Mouse (Mus musculus): ENCODE results near the gene Usp28. TPM values are rescaled to one million over a fixed set of nuclear protein-coding genes. Genes with fewer than 3 reads are reported as not detected.
"Not testable (repeated sequence)": the region's sequence is repeated elsewhere in the genome, so short reads cannot be mapped to it uniquely, and the experiment has no call there.

The Usp28 gene
- total and polyA plus RNA-seq, 2 experiments: 6.1 to 8.2 TPM

- Histone ChIP-seq H3K36me3 (ENCODE audit: control insufficient read depth, insufficient read depth, low read length) (no peaks in the 10 kb centered on the region), H3K4me1 (ENCODE audit: control insufficient read depth, insufficient read depth, low read length) (no peaks in the 10 kb centered on the region), H3K4me3 (ENCODE audit: insufficient read depth, low read depth, low read length) (no peak overlapping the region), H3K27ac (replicated peaks; ENCODE audit: insufficient read depth, low read depth, low read length) (no peak overlapping the region), H3K79me2 (ENCODE audit: control insufficient read depth, insufficient read depth, low read length) (no peaks in the 10 kb centered on the region), H3K9ac (ENCODE audit: low read depth, low read length) (no peak overlapping the region), H3K27me3 (ENCODE audit: control insufficient read depth, insufficient read depth, low read length) (no peaks in the 10 kb centered on the region)
- WGBS: 32% methylated on average over 3 of the region's 3 CpGs
- no peak for DNase-seq (ENCODE audit: extremely low read depth, low read depth, low spot score)
- TF ChIP-seq CTCF (IDR thresholded peaks at IDR 0.05; ENCODE audit: low read depth, low read length): peak; percentile 62; the same call in 1 of the 2 replicates
- TF ChIP-seq POLR2A (IDR thresholded peaks at IDR 0.05; ENCODE audit: extremely low read depth, insufficient read depth, low read length): no peak
Observed at GRCm38 (mm10) chr9:48972494-48972893, 12.7 kb upstream of the Usp28 start.

- TF ChIP-seq POLR2A (IDR thresholded peaks at IDR 0.05; ENCODE audit: extremely low read depth, insufficient read depth, low read length): no peak
- TF ChIP-seq CTCF (IDR thresholded peaks at IDR 0.05; ENCODE audit: low read depth, low read length): no peak
- Histone ChIP-seq H3K79me2 (ENCODE audit: control insufficient read depth, insufficient read depth, low read length) (no peaks in the 10 kb centered on the region), H3K4me3 (ENCODE audit: insufficient read depth, low read depth, low read length) (no peak overlapping the region), H3K27me3 (ENCODE audit: control insufficient read depth, insufficient read depth, low read length) (no peaks in the 10 kb centered on the region), H3K9ac (ENCODE audit: low read depth, low read length) (no peak overlapping the region), H3K27ac (replicated peaks; ENCODE audit: insufficient read depth, low read depth, low read length) (no peak overlapping the region), H3K36me3 (ENCODE audit: control insufficient read depth, insufficient read depth, low read length) (no peaks in the 10 kb centered on the region), H3K4me1 (ENCODE audit: control insufficient read depth, insufficient read depth, low read length) (no peaks in the 10 kb centered on the region)
- no peak for DNase-seq (ENCODE audit: extremely low read depth, low read depth, low spot score)
- WGBS: 56% methylated on average over 6 of the region's 6 CpGs
Observed at GRCm38 (mm10) chr9:48976661-48977355, 8.4 kb upstream of the Usp28 start.

- H3K4me1 ChIP-seq (ENCODE audit: control insufficient read depth, insufficient read depth, low read length): no peaks in the 10 kb centered on the region
- H3K9ac ChIP-seq (ENCODE audit: low read depth, low read length): no peak overlapping the region
- no peaks in the 10 kb centered on the region for H3K79me2 ChIP-seq (ENCODE audit: control insufficient read depth, insufficient read depth, low read length)
- H3K27me3 ChIP-seq (ENCODE audit: control insufficient read depth, insufficient read depth, low read length): no peaks in the 10 kb centered on the region
- H3K27ac ChIP-seq (replicated peaks; ENCODE audit: insufficient read depth, low read depth, low read length): no peak overlapping the region
- DNase-seq (ENCODE audit: extremely low read depth, low read depth, low spot score): no peak
- no peak for TF ChIP-seq POLR2A (IDR thresholded peaks at IDR 0.05; ENCODE audit: extremely low read depth, insufficient read depth, low read length)
- TF ChIP-seq CTCF (IDR thresholded peaks at IDR 0.05; ENCODE audit: low read depth, low read length): no peak
- H3K4me3 ChIP-seq (ENCODE audit: insufficient read depth, low read depth, low read length): no peak overlapping the region
- 74% methylated on average over 5 of the region's 5 CpGs for WGBS
- no peaks in the 10 kb centered on the region for H3K36me3 ChIP-seq (ENCODE audit: control insufficient read depth, insufficient read depth, low read length)
Observed at GRCm38 (mm10) chr9:48980371-48980770, 4.8 kb upstream of the Usp28 start.

GRCm38 (mm10) chr9:48980781-48981180 lies 4.4 kb upstream of the Usp28 start:
- Histone ChIP-seq H3K9ac (ENCODE audit: low read depth, low read length) (no peak overlapping the region), H3K4me3 (ENCODE audit: insufficient read depth, low read depth, low read length) (no peak overlapping the region), H3K79me2 (ENCODE audit: control insufficient read depth, insufficient read depth, low read length) (no peaks in the 10 kb centered on the region), H3K27ac (replicated peaks; ENCODE audit: insufficient read depth, low read depth, low read length) (no peak overlapping the region), H3K4me1 (ENCODE audit: control insufficient read depth, insufficient read depth, low read length) (no peaks in the 10 kb centered on the region), H3K36me3 (ENCODE audit: control insufficient read depth, insufficient read depth, low read length) (no peaks in the 10 kb centered on the region), H3K27me3 (ENCODE audit: control insufficient read depth, insufficient read depth, low read length) (no peaks in the 10 kb centered on the region)
- TF ChIP-seq CTCF (IDR thresholded peaks at IDR 0.05; ENCODE audit: low read depth, low read length) (no peak), POLR2A (IDR thresholded peaks at IDR 0.05; ENCODE audit: extremely low read depth, insufficient read depth, low read length) (no peak)
- no peak for DNase-seq (ENCODE audit: extremely low read depth, low read depth, low spot score)
- WGBS: 74% methylated on average over 3 of the region's 3 CpGs

- no peaks in the 10 kb centered on the region for H3K36me3 ChIP-seq (ENCODE audit: control insufficient read depth, insufficient read depth, low read length)
- H3K4me3 ChIP-seq (ENCODE audit: insufficient read depth, low read depth, low read length): no peak overlapping the region
- no peak overlapping the region for H3K9ac ChIP-seq (ENCODE audit: low read depth, low read length)
- no peaks in the 10 kb centered on the region for H3K4me1 ChIP-seq (ENCODE audit: control insufficient read depth, insufficient read depth, low read length)
- H3K27ac ChIP-seq (replicated peaks; ENCODE audit: insufficient read depth, low read depth, low read length): no peak overlapping the region
- peaks cover 1% of the 10 kb centered on the region; the same call in 1 of the 2 replicates for H3K79me2 ChIP-seq (ENCODE audit: control insufficient read depth, insufficient read depth, low read length)
- H3K27me3 ChIP-seq (ENCODE audit: control insufficient read depth, insufficient read depth, low read length): no peaks in the 10 kb centered on the region
- no peak for DNase-seq (ENCODE audit: extremely low read depth, low read depth, low spot score)
- TF ChIP-seq CTCF (IDR thresholded peaks at IDR 0.05; ENCODE audit: low read depth, low read length): no peak
- TF ChIP-seq POLR2A (IDR thresholded peaks at IDR 0.05; ENCODE audit: extremely low read depth, insufficient read depth, low read length): no peak
Observed at GRCm38 (mm10) chr9:48981827-48982226, 3.3 kb upstream of the Usp28 start.

GRCm38 (mm10) chr9:48983801-48984200 lies 1.4 kb upstream of the Usp28 start:
- H3K4me1 ChIP-seq (ENCODE audit: control insufficient read depth, insufficient read depth, low read length); H3K4me3 ChIP-seq (ENCODE audit: insufficient read depth, low read depth, low read length); DNase-seq (ENCODE audit: extremely low read depth, low read depth, low spot score); H3K36me3 ChIP-seq (ENCODE audit: control insufficient read depth, insufficient read depth, low read length); H3K79me2 ChIP-seq (ENCODE audit: control insufficient read depth, insufficient read depth, low read length); H3K27me3 ChIP-seq (ENCODE audit: control insufficient read depth, insufficient read depth, low read length); H3K9ac ChIP-seq (ENCODE audit: low read depth, low read length); H3K27ac ChIP-seq (replicated peaks; ENCODE audit: insufficient read depth, low read depth, low read length): not testable (repeated sequence)
- WGBS: 87% methylated on average over 6 of the region's 6 CpGs
